Mouse (Mus musculus) hindbrain, embryonic 12.5 days (tissue): ENCODE measurements around the gene Gm20388. TPM values are rescaled to one million over a fixed set of nuclear protein-coding genes. Genes with fewer than 3 reads are reported as not detected.
"Not testable (repeated sequence)": the region's sequence is repeated elsewhere in the genome, so short reads cannot be mapped to it uniquely, and the experiment has no call there.

Experiments used
- ATAC-seq: fragments of 200-750 bp; cut with Nextera tagmentation; 2 replicates; pipeline ENCODE4 v1.8.0; 2017; ENCODE audit warnings: moderate TSS enrichment; ENCODE audit not compliant: low FRiP score
- H3K27ac ChIP-seq: fragments of 300-500 bp; sonication (generic); 2 replicates; pipeline ENCODE4 v1.5.1; 2016; ENCODE audit warnings: mild to moderate bottlenecking
- H3K27me3 ChIP-seq: fragments of 300-500 bp; sonication (generic); 2 replicates; pipeline ENCODE4 v1.6.1; 2016; ENCODE audit warnings: mild to moderate bottlenecking
- H3K36me3 ChIP-seq: fragments of 300-500 bp; sonication (generic); 2 replicates; pipeline ENCODE4 v1.6.1; 2016; ENCODE audit warnings: mild to moderate bottlenecking
- H3K4me1 ChIP-seq: fragments of 300-500 bp; sonication (generic); 2 replicates; pipeline ENCODE4 v1.6.1; 2016
- H3K4me2 ChIP-seq: fragments of 300-500 bp; sonication (generic); replicated peaks from 2 replicates; pipeline ENCODE4 v1.6.1; 2016; ENCODE audit warnings: mild to moderate bottlenecking
- H3K4me3 ChIP-seq: fragments of 300-500 bp; sonication (generic); 2 replicates; pipeline ENCODE4 v1.5.1; 2016; ENCODE audit warnings: mild to moderate bottlenecking
- H3K9ac ChIP-seq: fragments of 300-500 bp; sonication (generic); 2 replicates; pipeline ENCODE4 v1.6.1; 2016; ENCODE audit warnings: mild to moderate bottlenecking, moderate library complexity
- H3K9me3 ChIP-seq: fragments of 300-500 bp; sonication (generic); replicated peaks from 2 replicates; pipeline ENCODE4 v1.6.1; 2016; ENCODE audit warnings: mild to moderate bottlenecking
- WGBS: fragments of 180-500 bp; shearing (Covaris S2); methylation state at CpG from one replicate; pipeline ENCODE4 v1.1.7; 2016; 5-methylcytosine and 5-hydroxymethylcytosine counted together
- polyA plus RNA-seq: library from polyadenylated mRNA; unstranded; fragments of >200 nt; fragmentation: Nextera tagmentation; extraction: Ambion mirVana; gene quantifications from 2 replicates; pipeline ENCODE4 v1.2.1, GENCODE M21; 2016

Gm20388 gene
- polyA plus RNA-seq, 1 experiment from 2014 or later, result not detected

- Histone ChIP-seq H3K4me1 (peaks cover 39% of the 10 kb centered on the region), H3K9me3 (no peaks in the 10 kb centered on the region), H3K4me3 (no peak overlapping the region), H3K27ac (no peak overlapping the region), H3K4me2 (peak overlapping the region; percentile 91; the same call in 1 of the 2 replicates), H3K9ac (no peak overlapping the region), H3K27me3 (no peaks in the 10 kb centered on the region), H3K36me3 (peaks cover 43% of the 10 kb centered on the region)
- WGBS, result 96% methylated on average over 16 of the region's 16 CpGs
- ATAC-seq, result no peak
Measured at GRCm38 (mm10) chr8:122569996-122570395, 2659.4 kb downstream of the Gm20388 start.

GRCm38 (mm10) chr8:122571153-122571552 is 2660.5 kb downstream of the Gm20388 start:
- Histone ChIP-seq H3K4me3 (no peak overlapping the region), H3K4me2 (no peak overlapping the region), H3K27ac (no peak overlapping the region), H3K4me1 (peaks cover 51% of the 10 kb centered on the region), H3K9me3 (no peaks in the 10 kb centered on the region), H3K36me3 (peaks cover 43% of the 10 kb centered on the region), H3K9ac (no peak overlapping the region), H3K27me3 (no peaks in the 10 kb centered on the region)
- no peak for ATAC-seq
- WGBS, result 94% methylated on average over 11 of the region's 11 CpGs

- Histone ChIP-seq H3K4me1 (peaks cover 48% of the 10 kb centered on the region), H3K36me3 (peaks cover 43% of the 10 kb centered on the region), H3K4me2 (no peak overlapping the region), H3K9me3 (no peaks in the 10 kb centered on the region), H3K27me3 (no peaks in the 10 kb centered on the region), H3K4me3 (no peak overlapping the region), H3K27ac (no peak overlapping the region), H3K9ac (no peak overlapping the region)
- no peak for ATAC-seq
- 93% methylated on average over 17 of the region's 17 CpGs for WGBS
Measured at GRCm38 (mm10) chr8:122571750-122572267, 2661.2 kb downstream of the Gm20388 start.

- H3K4me1 ChIP-seq, result peaks cover 49% of the 10 kb centered on the region
- no peaks in the 10 kb centered on the region for H3K9me3 ChIP-seq
- ATAC-seq, result no peak
- no peak overlapping the region for H3K4me2 ChIP-seq
- no peaks in the 10 kb centered on the region for H3K27me3 ChIP-seq
- H3K4me3 ChIP-seq, result no peak overlapping the region
- H3K27ac ChIP-seq, result no peak overlapping the region
- WGBS, result 94% methylated on average over 3 of the region's 3 CpGs
- H3K36me3 ChIP-seq, result peaks cover 43% of the 10 kb centered on the region
- H3K9ac ChIP-seq, result no peak overlapping the region
Measured at GRCm38 (mm10) chr8:122572751-122573150, 2662.1 kb downstream of the Gm20388 start.

- Histone ChIP-seq H3K27ac (0 out of 2 replicates have a peak overlapping the region, but pooled peaks have one; percentile 17), H3K36me3 (peaks cover 43% of the 10 kb centered on the region), H3K4me1 (peaks cover 49% of the 10 kb centered on the region)
- not testable (repeated sequence) for H3K4me2 ChIP-seq, H3K4me3 ChIP-seq, H3K9me3 ChIP-seq, H3K27me3 ChIP-seq, ATAC-seq, H3K9ac ChIP-seq
- WGBS, result 28% methylated on average over 4 of the region's 4 CpGs
Measured at GRCm38 (mm10) chr8:122573176-122573575, 2662.5 kb downstream of the Gm20388 start.

GRCm38 (mm10) chr8:122573577-122573976 is 2662.9 kb downstream of the Gm20388 start:
- Histone ChIP-seq H3K36me3 (peaks cover 43% of the 10 kb centered on the region), H3K9me3 (no peaks in the 10 kb centered on the region), H3K4me1 (peaks cover 47% of the 10 kb centered on the region), H3K27me3 (no peaks in the 10 kb centered on the region), H3K4me3 (no peak overlapping the region), H3K27ac (peak overlapping the region; percentile 17; the same call in 1 of the 2 replicates), H3K9ac (no peak overlapping the region), H3K4me2 (no peak overlapping the region)
- ATAC-seq, result no peak
- WGBS, result 52% methylated on average over 9 of the region's 9 CpGs

- Histone ChIP-seq H3K4me3 (no peak overlapping the region), H3K9ac (no peak overlapping the region), H3K36me3 (peaks cover 43% of the 10 kb centered on the region), H3K9me3 (no peaks in the 10 kb centered on the region), H3K27me3 (no peaks in the 10 kb centered on the region), H3K4me1 (peaks cover 42% of the 10 kb centered on the region), H3K4me2 (no peak overlapping the region), H3K27ac (0 out of 2 replicates have a peak overlapping the region, but pooled peaks have one; percentile 40)
- WGBS, result 54% methylated on average over 3 of the region's 3 CpGs
- no peak for ATAC-seq
Measured at GRCm38 (mm10) chr8:122574264-122574663, 2663.6 kb downstream of the Gm20388 start.

- Histone ChIP-seq H3K27ac (0 out of 2 replicates have a peak overlapping the region, but pooled peaks have one; percentile 40), H3K4me1 (peaks cover 43% of the 10 kb centered on the region), H3K4me2 (peak overlapping the region; percentile 79; the same call in 1 of the 2 replicates), H3K9ac (no peak overlapping the region), H3K27me3 (no peaks in the 10 kb centered on the region), H3K4me3 (no peak overlapping the region), H3K36me3 (peaks cover 39% of the 10 kb centered on the region), H3K9me3 (no peaks in the 10 kb centered on the region)
- WGBS, result 41% methylated on average over 10 of the region's 10 CpGs
- ATAC-seq, result no peak
Measured at GRCm38 (mm10) chr8:122574667-122575251, 2664.1 kb downstream of the Gm20388 start.

GRCm38 (mm10) chr8:122575286-122575685 is 2664.6 kb downstream of the Gm20388 start:
- Histone ChIP-seq H3K27me3 (no peaks in the 10 kb centered on the region), H3K9me3 (no peaks in the 10 kb centered on the region), H3K36me3 (peaks cover 34% of the 10 kb centered on the region), H3K9ac (peak overlapping the region; percentile 79; the same call in 1 of the 2 replicates), H3K4me3 (0 out of 2 replicates have a peak overlapping the region, but pooled peaks have one; percentile 65), H3K27ac (no peak overlapping the region), H3K4me2 (peak overlapping the region; percentile 79), H3K4me1 (peaks cover 45% of the 10 kb centered on the region)
- no peak for ATAC-seq
- WGBS, result 75% methylated on average over 8 of the region's 8 CpGs

GRCm38 (mm10) chr8:122575735-122576647 is 2665.3 kb downstream of the Gm20388 start:
- peak; percentile 53 for ATAC-seq
- Histone ChIP-seq H3K4me2 (peak overlapping the region; percentile 79), H3K4me1 (peaks cover 45% of the 10 kb centered on the region), H3K27ac (peak overlapping the region; percentile 62), H3K9ac (peak overlapping the region; percentile 79), H3K27me3 (no peaks in the 10 kb centered on the region), H3K9me3 (no peaks in the 10 kb centered on the region), H3K36me3 (peaks cover 27% of the 10 kb centered on the region), H3K4me3 (peak overlapping the region; percentile 65)
- 20% methylated on average over 21 of the region's 21 CpGs for WGBS

- Histone ChIP-seq H3K9me3 (no peaks in the 10 kb centered on the region), H3K4me1 (peaks cover 45% of the 10 kb centered on the region)
- under 1% methylated on average over 39 of the region's 39 CpGs for WGBS
Measured at GRCm38 (mm10) chr8:122576648-122577022, 2666.0 kb downstream of the Gm20388 start, which contains the start of gene Aprt. Gene Aprt, minus strand, starts transcription at chr8:122576909.

GRCm38 (mm10) chr8:122577116-122577515 is 2666.5 kb downstream of the Gm20388 start:
- Histone ChIP-seq H3K4me1 (peaks cover 45% of the 10 kb centered on the region), H3K27ac (peak overlapping the region; percentile 62; the same call in 1 of the 2 replicates), H3K4me2 (peak overlapping the region; percentile 79), H3K36me3 (peaks cover 16% of the 10 kb centered on the region), H3K27me3 (no peaks in the 10 kb centered on the region), H3K4me3 (peak overlapping the region; percentile 65), H3K9me3 (no peaks in the 10 kb centered on the region), H3K9ac (peak overlapping the region; percentile 23; the same call in 1 of the 2 replicates)
- 0 out of 2 replicates have a peak, but pooled peaks have one; percentile 16 for ATAC-seq
- 47% methylated on average over 10 of the region's 10 CpGs for WGBS

More at GRCm38 (mm10) chr8:122576648-122577022, 2666.0 kb downstream of the Gm20388 start, which contains the start of gene Aprt:
- Histone ChIP-seq H3K9ac (peak within 1 kb of the TSS; percentile 79), H3K27ac (peak within 1 kb of the TSS; percentile 62), H3K4me2 (peak within 1 kb of the TSS; percentile 79), H3K4me3 (peak within 1 kb of the TSS; percentile 65), H3K27me3 (no peaks in the 10 kb centered on the region), H3K36me3 (peaks cover 21% of the 10 kb centered on the region)
- peak; percentile 87 for ATAC-seq
